Mouse (Mus musculus) embryonic fibroblast, embryonic 13.5 days (primary cell): ENCODE measurements around the gene Eif2ak3.

ENCODE experiments used
- CTCF ChIP-seq: IDR thresholded peaks from 2 replicates; pipeline ENCODE4 v1.5.1; 2011; ENCODE audit warnings: mild to moderate bottlenecking, control low read depth, low read length, moderate library complexity, borderline replicate concordance; ENCODE audit not compliant: insufficient read depth
- POLR2A ChIP-seq: IDR thresholded peaks from 2 replicates; pipeline ENCODE4 v1.6.1; 2011; ENCODE audit warnings: low read depth, mild to moderate bottlenecking, control low read depth, low read length, moderate library complexity

- TF ChIP-seq CTCF = no peak
- no peak for TF ChIP-seq POLR2A
Observed at GRCm38 (mm10) chr6:70840281-70840680, 4.0 kb upstream of the Eif2ak3 start.
